Mouse (Mus musculus) left cerebral cortex, adult 9 months (tissue): ENCODE measurements at regions not wholly inside any gene's neighbourhood (a gene's known extent, or its start where the extent isn't known, plus 50 kb on each side); places are given as distances from the start of the nearest gene placed in this dataset.

Experiments
- DNase-seq, 2 experiments: peaks; one replicate each; pipeline ENCODE4 v3.0.0; 2022; ENCODE audit warnings: low spot score in 2 of 2

DNA sequence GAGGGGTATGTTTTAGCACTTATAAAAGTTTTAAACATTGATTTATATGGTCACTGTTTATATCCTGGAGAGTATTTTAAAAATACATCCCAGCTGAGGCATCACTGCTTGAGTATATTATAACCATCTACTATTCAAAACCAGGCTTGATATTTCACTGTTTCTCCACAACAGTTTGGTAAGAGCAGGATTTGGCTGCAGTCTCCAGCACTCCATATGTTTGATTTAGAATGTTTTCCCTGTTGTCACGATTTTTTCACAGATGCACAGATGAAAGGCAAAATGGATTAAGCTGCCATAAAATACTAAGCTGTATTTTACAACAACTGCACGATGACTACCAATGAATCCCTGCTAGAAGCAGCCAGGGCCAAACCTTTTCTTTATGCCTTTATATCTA is 166.6 kb downstream of the Cox7b2 start:
- DNase-seq, result peak; percentile 22 to 46

- no peak for DNase-seq
These were observed 181.7 kb downstream of the Cox7b2 start for GRCm38 (mm10) chr5:71366196-71366858.

GRCm38 (mm10) chr5:71341512-71341911 is 206.5 kb downstream of the Cox7b2 start:
- DNase-seq, result peak in 1 of 2 experiments; percentile 15

GRCm38 (mm10) chr5:71309414-71309813 is 213.8 kb upstream of the Gabra2 start:
- DNase-seq, result no peak

DNA sequence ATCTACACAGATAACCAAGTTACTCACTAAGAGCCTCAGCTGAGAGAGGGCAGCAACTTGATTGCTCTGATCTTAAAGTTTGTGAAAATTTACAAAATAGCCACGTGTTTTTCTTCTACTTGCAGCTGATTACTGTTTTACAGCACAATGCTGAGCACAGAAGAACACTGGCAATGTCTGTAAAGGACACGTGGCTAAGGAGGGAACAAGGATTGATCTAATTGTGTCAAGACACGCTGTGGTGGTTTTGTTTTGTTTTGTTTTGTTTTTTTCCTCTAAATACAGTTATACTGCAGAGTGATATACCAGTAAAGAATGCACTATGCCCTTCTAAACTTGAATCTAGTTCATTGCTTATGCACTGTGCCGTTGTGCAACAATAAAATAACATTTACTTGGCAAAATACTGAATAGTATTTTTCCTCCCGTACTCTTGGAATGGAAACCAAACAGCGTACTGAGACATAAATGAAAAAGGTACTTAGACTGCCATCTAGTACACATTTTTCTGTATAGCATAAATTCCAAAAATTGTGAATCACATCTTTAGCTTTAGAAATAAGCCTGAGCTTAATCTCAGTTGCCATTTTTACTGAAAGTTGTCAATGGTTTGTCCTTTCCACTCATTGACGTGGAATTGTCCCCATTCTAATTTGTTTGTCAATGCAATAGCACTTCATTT is 166.7 kb upstream of the Gabra2 start:
- DNase-seq, result no peak

DNA sequence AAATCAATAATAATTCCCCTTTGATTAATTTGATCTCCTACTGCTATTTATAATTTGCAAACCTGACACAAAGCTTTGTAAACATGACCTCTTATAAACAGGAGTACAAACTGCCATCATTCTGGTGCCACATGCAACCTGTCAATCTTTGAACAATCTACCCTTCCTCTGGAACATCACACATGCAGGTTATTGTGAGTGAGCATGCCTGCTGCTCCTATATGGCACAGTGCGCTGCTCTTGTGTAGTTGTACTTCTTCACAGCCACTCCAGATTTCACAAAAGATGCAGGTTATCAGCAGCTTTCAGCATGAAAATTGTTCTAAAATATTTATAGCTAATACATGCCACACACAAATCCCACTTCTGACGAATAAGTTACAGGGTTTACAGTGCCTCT is 153.6 kb upstream of the Gabra2 start:
- no peak for DNase-seq

- no peak for DNase-seq
These were observed 152.9 kb upstream of the Gabra2 start for GRCm38 (mm10) chr5:71248318-71249135.

DNA sequence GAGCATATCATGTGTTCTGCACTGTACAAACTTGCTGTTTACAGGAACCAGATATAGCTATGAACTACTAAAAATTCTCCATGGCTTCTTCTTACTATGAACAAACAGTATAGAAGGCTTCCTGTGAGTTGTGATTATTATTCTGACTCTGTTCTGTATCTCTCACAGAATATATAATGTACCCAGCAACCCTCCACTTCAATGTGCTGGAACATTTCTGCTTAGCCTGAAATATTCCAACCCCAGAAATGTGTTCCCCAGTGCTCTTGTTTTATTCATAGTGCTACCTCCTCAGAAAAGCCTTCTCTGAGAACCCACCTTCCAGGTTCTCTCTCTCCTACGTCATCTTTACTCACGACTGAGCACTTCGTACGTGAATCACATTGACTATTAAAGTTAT is 132.0 kb upstream of the Gabra2 start:
- no peak for DNase-seq

DNA sequence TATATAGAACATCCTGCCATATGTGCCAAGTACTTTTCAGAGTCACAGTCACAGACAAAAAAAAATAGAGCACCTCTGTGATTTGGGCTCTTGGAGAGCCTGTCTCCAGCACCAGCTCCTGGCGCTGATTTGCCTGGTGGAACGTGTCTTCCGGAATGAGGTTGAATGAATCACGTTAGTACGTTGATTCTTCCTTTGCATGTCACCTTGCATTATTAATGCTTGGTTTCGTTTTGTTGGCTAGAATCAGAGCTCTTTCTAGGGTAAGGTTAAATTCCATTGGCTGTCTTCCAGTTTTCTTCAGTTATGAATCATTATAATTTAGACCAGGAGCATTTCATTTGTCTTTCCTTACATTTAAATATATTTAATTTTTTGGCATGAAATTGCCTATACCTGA is 105.2 kb upstream of the Gabra2 start:
- no peak for DNase-seq

GRCm38 (mm10) chr5:71177316-71177715 is 81.7 kb upstream of the Gabra2 start:
- DNase-seq, result no peak

DNA sequence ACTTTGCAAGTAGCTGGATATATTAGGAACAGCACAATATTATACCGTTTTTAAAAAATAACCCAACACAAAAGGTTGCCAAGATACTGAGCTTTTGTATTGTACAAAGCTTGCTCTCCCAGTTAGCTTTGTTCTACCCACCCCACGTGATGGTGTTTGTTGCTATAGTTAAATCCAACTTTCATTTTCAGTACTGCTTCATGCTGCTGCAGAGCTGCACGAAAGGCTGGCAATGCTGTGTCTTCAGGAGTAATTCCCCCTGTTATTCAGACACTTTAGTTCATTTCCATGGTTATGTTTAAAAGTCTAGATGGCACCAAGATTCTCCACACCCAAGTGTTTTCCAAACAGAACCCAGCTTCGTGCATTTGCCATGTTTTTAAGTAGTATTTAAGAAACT is 74.7 kb upstream of the Gabra2 start:
- DNase-seq, result peak; percentile 7 to 27
